Mouse (Mus musculus) small intestine, adult 2 months (tissue): ENCODE measurements around the gene Zic4.

Experiments
- CTCF ChIP-seq: fragments of 200-500 bp; IDR thresholded peaks from 2 replicates; pipeline ENCODE4 v1.5.1; 2012; ENCODE audit warnings: low read depth, mild to moderate bottlenecking, control low read depth, inconsistent platforms, low read length, moderate library complexity, mixed read lengths; ENCODE audit not compliant: insufficient replicate concordance, insufficient read length; ENCODE audit errors: extremely low read depth
- POLR2A ChIP-seq: fragments of 200-500 bp; IDR thresholded peaks from 2 replicates; pipeline ENCODE4 v1.6.1; 2012; ENCODE audit warnings: low read depth, mild to moderate bottlenecking, control low read depth, inconsistent platforms, low read length, moderate library complexity

GRCm38 (mm10) chr9:91387740-91388080 lies 25.5 kb downstream of the Zic4 start:
- TF ChIP-seq CTCF (no peak), POLR2A (no peak)
